Mouse (Mus musculus): ENCODE measurements around the gene Kcng1. TPM values are rescaled to one million over a fixed set of nuclear protein-coding genes. Genes with fewer than 3 reads are reported as not detected.
A peak's percentile ranks its signal among the peaks of the same experiment; 100 is the strongest.

Kcng1 gene
- total RNA-seq, 2 experiments from 2014 or later, result 0.08 TPM

- no peak for DNase-seq
- intact Hi-C loops (cut with DNase I), result no loop called here
Measured at GRCm38 (mm10) chr2:168268033-168268432, 13.5 kb downstream of the Kcng1 start.

- DNase-seq, result no peak
- intact Hi-C loops (cut with DNase I), result no loop called here
Measured at GRCm38 (mm10) chr2:168260900-168261299, 20.6 kb downstream of the Kcng1 start.

DNA sequence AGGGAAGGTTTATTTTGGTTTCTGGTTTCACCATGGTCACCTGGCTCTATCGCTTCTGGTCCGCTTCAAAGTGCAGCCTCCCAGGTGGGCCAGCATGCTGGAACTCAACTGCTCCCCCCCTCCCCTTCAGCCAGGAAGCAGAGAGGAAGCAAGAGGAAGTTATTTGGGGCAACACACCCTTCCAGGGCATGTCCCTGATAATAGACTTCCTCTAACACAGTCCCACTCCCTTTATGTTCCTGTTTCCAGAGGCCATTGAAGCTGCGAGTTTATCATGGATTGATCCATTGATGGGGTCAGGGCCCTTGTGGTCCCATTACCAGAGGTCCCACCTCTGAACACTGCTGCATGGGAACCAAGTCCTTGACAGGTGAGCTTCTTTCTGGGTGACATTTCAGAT lies 21.4 kb downstream of the Kcng1 start:
- intact Hi-C loops (cut with DNase I), result no loop called here
- DNase-seq, result no peak

GRCm38 (mm10) chr2:168259046-168259445 lies 22.5 kb downstream of the Kcng1 start:
- peak in 1 of 2 experiments; percentile 16 for DNase-seq
- intact Hi-C loops (cut with DNase I), result no loop called here

- no peak for DNase-seq
- intact Hi-C loops (cut with DNase I), result no loop called here
Measured at GRCm38 (mm10) chr2:168257188-168257587, 24.3 kb downstream of the Kcng1 start.

DNA sequence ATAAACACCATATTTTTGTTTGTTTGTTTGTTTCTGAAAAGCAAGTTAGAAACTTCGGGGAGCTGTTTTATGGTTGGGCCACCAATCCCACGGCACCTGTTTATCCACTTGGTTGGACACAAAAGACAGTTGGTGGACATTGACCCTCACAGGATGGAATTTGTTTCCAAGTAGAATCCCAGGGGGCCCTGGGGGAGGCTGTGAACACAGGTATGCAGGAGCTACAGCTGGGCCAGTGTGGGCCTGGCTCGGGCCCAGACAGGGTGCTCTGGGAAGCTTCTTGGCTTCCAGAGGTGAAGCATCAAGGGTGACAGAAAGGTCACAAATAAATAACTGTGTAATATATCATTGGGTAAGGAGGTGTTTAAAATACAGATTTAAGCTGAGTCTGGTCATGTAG lies 25.0 kb downstream of the Kcng1 start:
- intact Hi-C loops (cut with DNase I), result no loop called here
- no peak for DNase-seq

DNA sequence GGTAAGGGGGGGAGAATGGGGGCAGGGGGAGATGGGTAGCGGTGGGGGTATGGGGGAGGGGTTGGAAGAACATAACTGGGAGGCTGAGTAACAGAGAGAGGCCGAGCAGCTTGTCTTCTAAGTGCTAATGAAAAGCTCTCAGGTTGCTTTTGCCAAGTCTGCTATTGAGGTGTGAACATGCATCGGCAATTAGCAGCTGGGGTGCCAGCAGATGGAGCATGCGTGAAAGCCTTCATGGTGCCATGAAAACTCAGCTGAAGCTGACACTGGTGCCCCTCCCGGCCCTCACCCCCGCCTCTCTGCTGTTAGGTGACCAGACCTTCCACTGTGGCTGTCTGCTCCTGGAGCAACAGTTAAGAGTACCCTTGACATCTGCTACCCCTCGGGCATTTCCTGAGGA lies 27.7 kb downstream of the Kcng1 start:
- intact Hi-C loops (cut with DNase I), result no loop called here
- no peak for DNase-seq

- intact Hi-C loops (cut with DNase I), result no loop called here
- DNase-seq, result no peak
Measured at GRCm38 (mm10) chr2:168252639-168253292, 28.8 kb downstream of the Kcng1 start.

- intact Hi-C loops (cut with DNase I), result loop anchor here (1.0 kb wide), 1 partner anchor 195 kb away; no protein-coding TSS in a partner anchor
- DNase-seq, result peak; percentile 79 to 86
Measured at GRCm38 (mm10) chr2:168250270-168250669, 31.3 kb downstream of the Kcng1 start.

GRCm38 (mm10) chr2:168248856-168249245 lies 32.7 kb downstream of the Kcng1 start:
- intact Hi-C loops (cut with DNase I), result no loop called here

GRCm38 (mm10) chr2:168248167-168248855 lies 33.2 kb downstream of the Kcng1 start:
- no peak for DNase-seq
- intact Hi-C loops (cut with DNase I), result no loop called here

More at GRCm38 (mm10) chr2:168248856-168249245, 32.7 kb downstream of the Kcng1 start:
- DNase-seq, result no peak

DNA sequence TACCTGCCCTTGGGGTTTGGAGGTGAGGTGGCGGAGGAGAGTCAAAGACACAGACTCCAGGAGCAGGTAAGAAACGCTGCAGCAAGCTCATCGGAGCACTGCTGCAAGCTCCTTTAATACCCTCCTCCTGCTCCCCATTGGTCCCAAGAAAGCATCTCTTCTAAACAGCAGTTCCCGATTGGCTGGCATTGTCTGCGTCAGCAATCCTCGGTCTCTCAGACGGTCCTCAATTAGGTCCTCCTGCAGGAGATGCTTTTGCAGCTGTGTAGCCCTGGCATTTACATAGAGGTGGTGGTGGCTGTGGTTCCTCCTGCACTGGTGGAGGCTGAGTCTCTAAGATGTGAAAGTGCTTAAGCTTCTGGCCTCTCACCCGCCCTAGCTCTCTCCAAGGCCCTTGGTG lies 36.0 kb downstream of the Kcng1 start:
- intact Hi-C loops (cut with DNase I), result no loop called here
- no peak for DNase-seq

- intact Hi-C loops (cut with DNase I), result no loop called here
- no peak for DNase-seq
Measured at GRCm38 (mm10) chr2:168243278-168243677, 38.3 kb downstream of the Kcng1 start.

DNA sequence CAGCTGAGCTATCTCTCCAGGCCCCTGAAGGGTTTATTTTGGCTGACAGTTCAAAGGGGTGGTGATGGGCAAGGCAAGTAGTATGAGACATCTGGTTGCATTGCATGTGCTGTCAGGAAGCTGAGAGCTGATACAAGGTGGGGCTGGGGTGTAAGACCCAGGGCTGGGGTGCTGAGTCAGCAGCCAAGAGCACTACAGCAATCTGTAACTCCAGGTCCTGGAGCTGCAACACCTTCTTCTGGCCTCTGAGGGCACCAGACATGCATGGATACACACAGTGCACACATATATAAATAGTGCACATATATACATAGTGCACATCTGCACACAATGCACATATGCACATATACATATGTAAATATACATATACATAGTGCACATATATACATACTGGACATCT lies 38.7 kb downstream of the Kcng1 start:
- DNase-seq, result no peak
- intact Hi-C loops (cut with DNase I), result no loop called here

GRCm38 (mm10) chr2:168238335-168238734 lies 43.2 kb downstream of the Kcng1 start:
- no peak for DNase-seq
- intact Hi-C loops (cut with DNase I), result no loop called here

GRCm38 (mm10) chr2:168233286-168233685 lies 48.2 kb downstream of the Kcng1 start:
- intact Hi-C loops (cut with DNase I), result no loop called here
- no peak for DNase-seq

- no peak for DNase-seq
- intact Hi-C loops (cut with DNase I), result loop anchor here (2.0 kb wide), 1 partner anchor 25 kb away; the partner anchor contains the start of gene Adnp
Measured at GRCm38 (mm10) chr2:168231471-168231829, 50.1 kb downstream of the Kcng1 start.

DNA sequence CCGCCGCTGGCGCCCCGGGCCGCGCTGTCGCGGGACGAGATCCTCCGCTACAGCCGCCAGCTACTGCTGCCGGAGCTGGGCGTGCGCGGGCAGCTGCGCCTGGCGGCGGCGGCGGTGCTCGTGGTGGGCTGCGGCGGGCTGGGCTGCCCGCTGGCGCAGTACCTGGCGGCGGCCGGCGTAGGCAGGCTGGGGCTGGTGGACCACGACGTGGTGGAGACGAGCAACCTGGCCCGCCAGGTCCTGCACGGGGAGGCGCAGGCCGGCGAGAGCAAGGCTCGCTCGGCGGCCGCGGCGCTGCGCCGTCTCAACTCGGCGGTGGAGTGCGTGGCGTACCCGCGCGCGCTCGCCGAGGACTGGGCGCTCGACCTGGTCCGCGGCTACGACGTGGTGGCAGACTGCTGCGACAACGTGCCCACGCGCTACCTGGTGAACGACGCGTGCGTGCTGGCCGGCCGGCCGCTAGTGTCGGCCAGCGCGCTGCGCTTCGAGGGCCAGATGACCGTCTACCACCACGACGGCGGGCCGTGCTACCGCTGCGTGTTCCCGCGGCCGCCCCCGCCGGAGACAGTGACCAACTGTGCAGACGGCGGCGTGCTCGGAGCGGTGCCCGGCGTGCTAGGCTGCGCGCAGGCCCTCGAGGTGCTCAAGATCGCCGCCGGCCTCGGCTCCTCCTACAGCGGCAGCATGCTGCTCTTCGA lies 50.6 kb downstream of the Kcng1 start:
- intact Hi-C loops (cut with DNase I), result loop anchor here (2.0 kb wide), 1 partner anchor 24 kb away; the partner anchor contains the start of gene Adnp
- no peak for DNase-seq

DNA sequence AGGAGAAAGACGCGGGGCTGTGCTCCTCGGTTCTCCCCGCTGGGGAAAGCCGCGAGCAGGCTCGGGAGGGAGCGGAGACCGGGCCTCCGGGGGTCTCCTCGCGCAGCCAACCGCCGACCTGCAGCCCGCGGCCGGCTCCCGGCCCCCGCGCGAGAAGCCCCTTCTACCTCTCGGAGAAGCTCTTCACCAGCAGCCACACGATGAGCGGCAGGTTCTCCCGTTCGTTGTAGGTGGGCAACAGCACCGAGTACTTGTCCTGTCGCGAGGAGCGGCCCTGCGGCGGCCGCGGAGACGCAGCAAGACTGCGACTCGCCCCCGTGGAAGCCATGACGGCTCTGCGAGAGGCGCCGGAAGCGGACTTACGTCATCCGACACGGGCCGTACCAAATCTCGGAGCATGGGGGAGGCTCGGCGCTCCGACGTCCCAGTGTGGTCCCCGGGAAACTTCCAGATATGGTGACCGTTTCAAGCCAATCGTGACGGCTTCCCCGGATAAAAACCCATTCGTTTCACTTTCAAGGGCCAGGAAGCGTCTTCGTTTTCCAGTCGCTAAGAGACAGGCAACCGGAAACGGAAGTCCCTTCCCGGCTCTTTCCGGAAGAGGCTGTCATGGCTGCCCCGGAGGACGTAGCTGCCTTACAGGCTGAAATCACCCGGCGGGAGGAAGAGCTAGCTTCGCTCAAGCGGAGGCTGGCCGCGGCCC lies 51.4 kb downstream of the Kcng1 start, which contains the start of the genes Gm20716, Dpm1 and Mocs3:
Gene Gm20716, minus strand, starts transcription at position 339 of the 703 bp plus-strand sequence.
Gene Dpm1, minus strand, starts transcription at position 566 of the 703 bp plus-strand sequence.
Gene Mocs3, plus strand, starts transcription at position 597 of the 703 bp plus-strand sequence.
- DNase-seq, result peak; percentile 84 to 92
- intact Hi-C loops (cut with DNase I), result loop anchor here (2.0 kb wide), 1 partner anchor 23 kb away; the partner anchor contains the start of gene Adnp
